Mouse (Mus musculus): ENCODE results near the gene Cd7.
"Not testable (repeated sequence)": the region's sequence is repeated elsewhere in the genome, so short reads cannot be mapped to it uniquely, and the experiment has no call there.

The Cd7 gene

DNA sequence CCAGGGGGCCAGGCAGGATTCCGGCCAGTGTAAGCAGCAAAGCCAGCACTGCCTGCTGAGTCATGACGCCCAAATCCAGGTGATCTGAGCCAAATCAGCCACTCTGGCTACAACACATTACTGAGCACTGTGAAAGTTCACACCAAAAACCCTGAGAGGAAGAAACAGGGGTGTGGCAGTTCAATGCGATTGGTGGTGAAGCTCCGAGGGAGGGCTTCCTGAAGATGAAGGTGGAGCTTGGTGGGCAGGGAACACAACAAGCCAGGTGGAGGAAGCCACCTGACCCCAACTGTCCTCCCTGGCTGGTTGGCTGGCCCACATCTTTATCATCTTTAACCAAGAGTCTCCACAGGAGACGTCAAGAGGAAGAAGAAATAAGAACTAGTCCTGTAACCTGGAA, at the start of gene Cd7:
TSS of gene Cd7 (minus strand) at position 117 of the 400 bp plus-strand sequence.
- peak; percentile 70 for DNase-seq (ENCODE audit: low spot score)

DNA sequence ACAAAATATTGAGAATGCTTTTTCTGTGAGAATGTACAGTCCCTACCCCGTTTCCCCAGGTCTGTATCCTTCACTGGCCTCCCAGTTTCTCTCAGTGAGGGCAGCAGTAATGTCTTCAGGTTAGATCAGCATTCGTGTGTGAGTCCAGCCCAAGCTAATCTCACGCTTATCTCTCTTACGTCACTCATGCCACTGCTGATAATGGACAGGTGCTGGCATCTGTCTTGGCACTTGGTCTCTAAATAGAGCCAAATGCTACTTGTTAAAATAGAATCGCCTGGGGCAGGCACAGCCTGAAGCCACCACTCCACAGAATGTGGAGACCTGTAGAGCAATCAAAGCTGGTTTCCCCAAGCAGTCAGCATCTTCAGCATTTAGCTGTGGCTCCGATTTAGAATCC, 49.8 kb upstream of the Cd7 start:
- DNase-seq (ENCODE audit: low spot score) = no peak

DNA sequence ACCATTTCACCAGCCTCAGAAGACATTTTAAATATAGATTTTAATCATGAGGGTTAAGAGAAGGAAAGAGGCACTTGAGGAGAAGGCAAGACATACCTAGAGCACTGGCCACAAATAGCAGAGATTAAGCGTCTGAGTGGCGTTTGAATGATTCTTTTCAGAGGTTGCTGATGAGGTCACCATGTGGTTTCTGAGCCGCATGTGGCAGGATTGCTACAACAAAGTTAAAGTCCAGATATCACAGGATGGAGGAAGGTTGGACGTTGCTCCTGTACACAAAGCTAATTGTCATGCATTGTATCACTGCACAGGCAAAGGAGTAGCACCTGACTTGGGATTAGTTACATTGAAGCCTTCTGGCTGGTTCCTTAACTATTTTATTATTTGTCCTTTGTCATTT, 47.1 kb upstream of the Cd7 start:
- no peak for DNase-seq (ENCODE audit: low spot score)

DNA sequence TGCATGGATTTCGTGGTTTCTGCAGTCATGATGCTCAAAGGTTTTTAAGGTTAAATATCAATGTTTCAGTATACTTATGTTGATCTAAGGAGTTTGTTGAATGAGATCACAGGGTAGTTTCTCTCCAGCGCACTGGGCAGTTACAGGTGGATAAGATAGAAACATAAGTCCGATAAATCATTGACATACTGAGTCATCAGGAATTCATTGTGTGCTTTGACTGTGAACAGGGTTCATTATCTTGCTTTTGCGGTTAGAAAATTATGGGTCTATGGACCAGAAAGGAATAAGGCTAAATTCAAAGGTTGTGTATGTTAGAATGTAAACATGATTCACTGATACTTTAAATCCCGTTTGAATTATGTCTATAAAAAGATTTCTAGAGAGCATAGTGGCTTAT, 46.0 kb upstream of the Cd7 start:
- DNase-seq (ENCODE audit: low spot score) = no peak

DNA sequence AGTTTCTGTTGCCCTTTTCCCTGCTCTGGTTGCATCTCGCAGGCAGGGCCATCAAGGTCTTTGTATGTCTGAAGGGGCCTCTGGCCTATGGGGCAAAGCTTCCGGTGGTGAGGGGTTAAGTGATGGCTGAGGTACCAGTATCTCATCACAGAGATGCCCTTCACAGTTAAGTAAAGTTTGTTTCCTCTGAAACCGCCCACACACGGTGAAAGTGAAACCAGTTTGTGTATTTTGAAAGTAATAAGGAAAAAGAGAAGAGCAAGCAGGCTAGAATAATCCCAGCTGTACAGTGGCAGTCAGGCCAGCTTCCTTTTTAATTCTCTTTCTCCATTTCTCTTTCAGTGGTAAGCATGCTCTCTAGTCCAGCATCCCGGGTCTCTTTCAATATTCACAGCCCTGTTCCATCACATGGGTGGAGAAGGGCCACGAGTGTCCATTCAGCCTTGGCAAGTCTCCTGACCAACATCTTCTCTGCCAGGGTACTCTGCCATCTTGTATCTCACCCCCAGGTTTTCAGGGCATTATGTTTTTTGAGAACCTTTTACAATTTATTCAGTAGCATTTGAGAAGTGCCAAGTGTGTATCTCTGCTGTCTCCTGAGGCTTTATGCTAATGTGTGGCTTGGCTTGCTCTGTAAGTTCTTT, 43.8 kb upstream of the Cd7 start:
- DNase-seq (ENCODE audit: low spot score) = peak; percentile 68

DNA sequence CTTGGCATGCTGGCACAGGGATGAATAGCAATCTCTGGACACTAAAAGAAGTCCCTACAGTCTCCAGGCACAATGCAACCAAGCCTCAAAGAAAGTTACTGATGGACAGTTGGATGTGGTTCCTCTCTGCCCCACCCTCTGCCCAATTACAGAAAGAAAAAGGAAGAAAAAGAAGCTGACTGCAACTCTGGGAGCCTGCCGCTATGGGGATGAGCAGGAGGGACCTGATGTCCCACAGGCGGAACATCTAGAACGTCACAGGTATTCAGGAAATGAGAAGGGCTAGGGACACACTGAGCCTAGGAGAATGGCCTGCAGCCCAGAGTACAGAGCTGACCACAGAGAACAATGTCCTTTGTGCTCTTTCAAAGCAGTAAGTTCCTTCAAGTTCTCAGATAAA, 43.0 kb upstream of the Cd7 start:
- no peak for DNase-seq (ENCODE audit: low spot score)

DNA sequence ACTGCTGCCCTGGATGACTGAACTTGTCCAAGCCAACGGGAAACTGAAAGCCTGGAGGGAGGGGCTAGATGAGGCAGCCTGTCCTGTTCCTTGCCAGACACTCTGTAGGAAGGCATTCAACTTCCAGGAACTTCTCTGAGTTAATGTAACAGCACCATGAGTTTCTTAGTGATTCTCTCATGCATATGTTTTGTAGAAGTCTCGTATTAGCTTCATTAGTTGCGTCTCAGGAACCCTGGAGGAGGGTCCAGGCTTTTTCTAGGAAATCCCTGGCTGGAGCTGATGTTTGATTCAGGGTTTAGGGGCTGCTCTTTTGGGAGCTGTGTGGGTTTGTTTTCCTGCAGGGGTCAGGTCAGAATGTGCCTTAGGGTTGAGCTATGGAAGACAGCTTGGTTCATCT, 41.9 kb upstream of the Cd7 start, which contains the start of gene Sectm1a:
TSS of gene Sectm1a (minus strand) at position 101 of the 400 bp plus-strand sequence.
- no peak for DNase-seq (ENCODE audit: low spot score)

DNA sequence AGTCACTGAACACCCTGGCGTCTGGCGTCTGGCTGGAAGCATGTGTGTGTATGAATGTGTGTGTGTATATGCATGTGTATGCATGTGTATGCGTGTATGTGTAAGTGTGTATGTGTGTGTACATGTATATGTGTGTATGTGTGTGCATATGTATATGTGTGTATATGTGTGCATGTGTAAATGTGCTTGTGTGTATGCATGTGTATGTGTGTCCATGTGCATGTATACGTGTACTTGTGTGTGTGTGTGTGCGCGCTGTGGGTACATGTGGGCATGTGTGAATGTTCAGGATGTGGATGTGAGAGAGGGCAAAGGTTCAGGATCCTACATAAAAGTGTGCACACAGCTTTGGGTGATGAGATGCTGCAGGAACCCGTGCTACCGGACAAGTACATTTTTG, 41.1 kb upstream of the Cd7 start:
- DNase-seq (ENCODE audit: low spot score) = no peak

DNA sequence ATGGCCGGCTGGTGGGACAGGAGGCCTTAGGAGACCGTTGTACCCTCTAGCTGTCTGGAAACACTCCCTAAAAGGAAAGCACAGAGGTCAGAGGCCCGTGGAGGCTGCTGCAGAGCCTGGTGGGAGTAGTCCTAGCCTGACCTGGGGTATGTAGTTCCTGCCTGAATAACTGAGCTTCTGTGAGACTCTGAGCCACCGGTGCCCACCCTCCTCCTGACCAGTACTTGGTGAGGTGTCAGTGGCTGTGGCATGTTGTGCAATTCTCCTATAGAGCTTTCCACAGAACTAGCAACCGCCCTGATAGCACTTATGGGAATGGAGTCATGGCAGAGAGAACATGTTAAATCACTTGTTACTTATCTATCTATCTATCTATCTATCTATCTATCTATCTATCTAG, 36.4 kb upstream of the Cd7 start:
- DNase-seq (ENCODE audit: low spot score) = no peak

DNA sequence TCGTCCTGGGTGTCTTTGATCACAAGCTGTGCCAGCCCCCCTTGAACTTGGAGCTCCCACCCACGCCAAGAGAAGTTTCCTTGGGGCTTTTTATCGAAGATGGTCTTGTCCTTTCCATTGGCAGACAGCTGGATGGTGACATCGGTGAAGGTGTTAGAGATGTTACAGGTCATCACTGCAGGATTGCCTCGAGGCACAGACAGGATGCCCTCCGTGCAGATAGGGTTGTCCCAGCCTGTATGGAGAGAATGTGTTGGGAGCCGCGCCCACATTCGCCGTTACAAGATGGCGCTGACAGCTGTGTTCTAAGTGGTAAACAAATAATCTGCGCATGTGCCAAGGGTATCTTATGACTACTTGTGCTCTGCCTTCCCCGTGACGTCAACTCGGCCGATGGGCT, 30.4 kb upstream of the Cd7 start:
- not testable (repeated sequence) for DNase-seq (ENCODE audit: low spot score)

DNA sequence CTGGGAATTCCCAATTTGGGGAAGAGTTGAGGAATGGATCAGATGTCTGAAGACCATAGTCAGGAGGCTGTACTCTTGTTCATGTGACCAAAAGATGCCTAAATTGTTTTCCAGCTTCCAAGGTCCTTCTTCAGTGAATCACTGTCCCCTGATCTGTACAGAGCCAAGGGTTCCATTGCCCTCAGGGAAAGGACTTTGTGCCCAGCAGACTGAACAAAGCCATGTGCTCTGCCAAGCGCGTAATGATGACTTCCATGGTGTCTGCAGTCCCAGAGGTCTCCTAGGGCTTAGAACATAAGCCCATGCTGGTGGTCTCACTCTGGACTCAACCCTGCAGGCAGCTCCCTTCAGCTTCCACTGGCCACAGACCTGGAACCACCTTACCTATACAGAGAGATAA, 28.7 kb upstream of the Cd7 start:
- no peak for DNase-seq (ENCODE audit: low spot score)

DNA sequence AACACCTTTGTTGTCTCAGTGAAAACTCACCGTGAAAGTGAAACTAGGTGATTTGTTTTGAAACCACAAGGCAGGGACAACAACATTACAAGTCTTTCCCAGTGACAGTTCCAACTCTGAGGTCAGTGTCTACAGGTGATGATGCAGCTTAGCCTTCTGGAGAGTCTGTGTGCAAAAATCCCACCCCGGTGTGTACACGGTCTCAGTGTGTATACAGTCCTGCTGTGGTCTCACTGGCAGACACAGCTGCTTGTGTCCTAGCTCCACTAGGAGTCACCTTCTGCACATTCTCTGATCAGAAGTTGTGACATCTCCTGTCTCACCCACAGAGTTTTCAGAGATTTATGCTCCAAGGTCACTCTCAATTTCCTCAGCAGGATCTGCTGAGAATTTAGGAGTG, 25.0 kb upstream of the Cd7 start:
- DNase-seq (ENCODE audit: low spot score) = peak; percentile 31

DNA sequence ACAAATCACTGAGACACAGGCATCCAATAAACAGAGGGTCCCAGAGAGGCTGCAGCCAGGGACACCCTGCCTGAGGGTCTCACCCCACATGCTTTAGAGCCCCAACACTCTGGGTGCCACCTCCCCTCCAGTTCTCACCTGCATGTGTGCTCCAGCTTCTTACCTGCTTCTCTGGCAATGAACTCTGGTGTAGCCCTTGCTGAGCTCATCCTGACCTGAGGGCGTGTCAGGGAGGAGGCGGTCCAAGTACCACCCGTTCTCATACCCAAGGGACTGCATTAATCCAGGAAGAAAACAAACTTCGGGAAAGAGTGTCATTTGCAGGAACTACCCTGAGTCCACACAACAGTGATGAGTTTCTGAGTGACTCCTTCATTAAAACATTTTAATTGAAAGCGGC, 24.2 kb upstream of the Cd7 start, which contains the start of gene Sectm1b:
TSS of gene Sectm1b (minus strand) at position 191 of the 400 bp plus-strand sequence.
- no peak for DNase-seq (ENCODE audit: low spot score)

DNA sequence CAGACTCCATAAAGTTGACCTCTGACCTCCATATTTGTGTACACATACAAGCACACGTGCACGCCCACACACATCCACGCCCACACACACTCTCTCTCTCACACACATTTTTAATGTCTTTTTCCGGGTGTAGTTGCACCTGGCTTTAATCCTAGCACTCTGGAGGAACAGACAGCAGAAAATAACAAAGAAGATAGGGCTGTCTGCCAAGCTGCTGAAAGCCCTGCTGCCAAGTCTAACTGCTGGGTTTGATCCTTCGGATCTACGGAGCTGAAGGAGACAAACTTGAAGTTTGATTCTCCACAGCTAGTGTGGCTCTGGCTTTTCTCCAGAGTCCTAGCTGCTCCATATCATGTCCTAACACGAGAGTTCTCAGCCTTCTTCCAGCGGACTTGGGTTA, 22.4 kb upstream of the Cd7 start:
- DNase-seq (ENCODE audit: low spot score) = no peak

DNA sequence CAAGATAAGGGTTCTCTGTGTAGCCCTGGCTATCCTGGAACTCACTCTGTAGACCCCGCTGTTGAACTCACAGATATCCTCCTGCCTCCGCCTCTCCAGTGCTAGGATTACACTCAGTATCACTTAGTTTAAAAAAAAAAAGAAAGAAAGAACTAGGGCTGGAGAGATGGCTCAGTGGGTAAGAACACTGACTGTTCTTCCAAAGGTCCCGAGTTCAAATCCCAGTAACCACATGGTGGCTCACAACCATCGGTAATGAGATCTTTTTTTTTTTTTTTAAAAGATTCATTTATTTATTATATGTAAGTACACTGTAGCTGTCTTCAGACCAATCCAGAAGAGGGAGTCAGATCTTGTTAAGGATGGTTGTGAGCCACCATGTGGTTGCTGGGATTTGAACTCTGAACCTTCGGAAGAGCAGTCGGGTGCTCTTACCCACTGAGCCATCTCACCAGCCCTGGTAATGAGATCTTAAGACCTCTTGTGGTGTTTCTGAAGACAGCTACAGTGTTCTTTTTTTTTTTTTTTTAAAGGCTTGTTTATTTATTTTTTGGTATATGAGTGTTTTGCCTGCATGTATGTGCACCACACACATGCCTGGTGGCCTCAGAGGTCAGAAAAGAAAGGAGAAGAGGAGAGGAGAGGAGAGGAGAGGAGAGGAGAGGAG, 21.3 kb upstream of the Cd7 start:
- DNase-seq (ENCODE audit: low spot score) = not testable (repeated sequence)

DNA sequence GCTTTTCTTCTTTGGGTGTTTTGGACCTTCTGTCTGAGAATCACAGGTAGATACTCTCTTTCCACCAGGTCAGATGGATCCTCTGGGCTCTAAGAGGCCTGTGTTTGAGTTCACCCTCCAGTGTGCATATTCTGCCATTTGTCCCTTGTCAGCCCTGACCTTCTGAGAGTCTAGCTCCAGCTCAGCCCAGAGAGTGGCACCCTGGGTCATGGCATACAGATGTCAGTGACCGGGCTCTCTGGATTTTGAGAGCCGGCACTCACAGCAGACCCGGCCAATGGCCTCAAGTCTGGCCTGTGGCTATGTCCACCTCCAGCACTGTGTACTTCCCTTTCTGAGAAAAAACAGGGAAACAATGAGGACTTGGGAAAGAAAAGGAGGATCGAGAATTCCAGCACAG, 20.3 kb upstream of the Cd7 start:
- DNase-seq (ENCODE audit: low spot score) = no peak

DNA sequence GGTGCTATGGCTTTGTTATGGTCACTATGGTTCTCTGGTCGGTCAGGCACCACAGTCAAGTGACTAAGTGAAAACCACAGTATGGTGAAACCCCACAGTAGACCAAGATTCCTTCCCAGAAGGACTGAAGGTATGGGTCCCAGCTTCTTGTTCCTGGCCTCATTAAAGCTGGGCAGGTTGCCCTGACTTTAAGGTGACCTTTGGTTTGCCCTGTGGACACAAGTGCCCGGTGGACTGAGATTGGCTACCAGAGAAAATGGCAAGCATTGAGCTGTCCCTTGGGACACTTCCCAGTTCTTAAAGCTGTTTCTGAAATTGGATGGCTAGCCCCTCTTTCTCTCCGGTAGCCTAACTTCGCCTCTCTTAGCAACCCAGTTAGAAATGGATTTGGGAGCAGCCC, 19.7 kb upstream of the Cd7 start:
- no peak for DNase-seq (ENCODE audit: low spot score)

DNA sequence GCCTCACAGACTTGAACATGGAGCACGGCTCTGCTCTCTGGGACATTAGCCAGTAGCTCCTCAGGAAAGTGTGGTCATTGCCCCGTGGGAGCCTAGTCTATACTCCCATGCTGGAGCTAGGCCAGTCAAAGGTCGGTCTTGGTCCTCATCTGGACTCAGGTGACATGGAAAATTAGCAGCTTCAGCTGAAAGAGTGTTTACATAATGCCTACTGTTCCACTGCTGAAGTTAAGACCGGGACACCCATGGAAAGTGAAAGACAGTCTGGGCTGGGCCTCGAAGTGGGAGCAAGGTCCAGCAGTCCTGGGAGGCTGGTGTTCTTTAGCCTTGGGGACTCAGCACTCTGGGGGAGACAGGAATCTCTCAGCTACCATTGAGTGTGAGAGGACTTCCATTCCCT, 18.9 kb upstream of the Cd7 start:
- DNase-seq (ENCODE audit: low spot score) = no peak

DNA sequence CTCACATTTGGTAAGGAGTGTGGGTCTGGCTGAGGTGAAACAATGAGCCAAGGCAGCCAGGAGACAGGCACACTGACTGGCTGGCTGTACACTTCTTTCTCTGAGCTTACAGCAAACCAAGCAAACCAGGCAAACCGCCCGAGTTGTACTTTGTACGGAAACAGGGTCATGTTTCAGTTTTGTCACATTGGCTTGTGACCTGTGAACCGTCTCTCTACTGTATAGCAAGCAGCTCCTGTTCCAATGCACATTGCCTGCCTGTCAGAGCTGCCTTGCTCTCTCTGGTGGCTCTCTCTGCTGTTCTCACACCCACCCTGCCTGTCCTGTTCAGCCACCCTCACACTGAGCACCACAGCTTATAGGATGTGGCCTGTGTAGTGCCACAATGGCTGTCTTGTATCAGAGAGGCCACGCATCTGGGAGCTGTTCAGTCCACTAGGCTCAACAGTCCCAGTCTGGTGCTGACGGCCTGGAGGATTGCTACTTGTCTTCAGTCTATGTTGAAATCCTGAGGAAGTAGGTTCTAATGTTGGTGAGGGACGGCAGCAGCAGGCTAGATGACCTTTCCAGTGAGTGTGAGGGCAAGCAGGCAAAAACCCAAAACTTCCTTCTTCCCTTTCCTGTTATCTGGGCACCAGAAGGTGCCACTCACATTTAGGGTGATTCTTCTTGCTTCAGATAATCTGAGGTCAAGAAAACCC, 17.5 kb upstream of the Cd7 start:
- DNase-seq (ENCODE audit: low spot score) = no peak

DNA sequence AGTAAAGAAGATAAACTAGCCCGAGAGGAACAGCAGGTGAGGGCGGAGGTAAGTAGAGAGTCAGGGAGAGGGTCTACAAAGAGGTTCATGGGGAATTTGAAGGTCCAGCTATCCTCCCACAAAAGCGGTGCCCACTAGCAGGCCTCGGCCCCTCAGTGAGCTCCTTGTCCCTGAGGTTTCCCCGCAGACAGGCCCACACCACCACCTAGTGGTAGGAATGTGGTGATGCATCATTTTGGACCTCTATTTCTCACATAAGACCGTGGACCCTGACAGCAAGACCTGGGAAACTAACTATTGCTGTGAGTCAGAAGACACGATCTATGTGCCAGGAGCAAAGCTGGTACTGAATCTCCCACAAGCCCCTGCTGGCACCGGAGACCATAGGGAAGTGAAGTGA, 14.3 kb upstream of the Cd7 start:
- peak; percentile 67 for DNase-seq (ENCODE audit: low spot score)

DNA sequence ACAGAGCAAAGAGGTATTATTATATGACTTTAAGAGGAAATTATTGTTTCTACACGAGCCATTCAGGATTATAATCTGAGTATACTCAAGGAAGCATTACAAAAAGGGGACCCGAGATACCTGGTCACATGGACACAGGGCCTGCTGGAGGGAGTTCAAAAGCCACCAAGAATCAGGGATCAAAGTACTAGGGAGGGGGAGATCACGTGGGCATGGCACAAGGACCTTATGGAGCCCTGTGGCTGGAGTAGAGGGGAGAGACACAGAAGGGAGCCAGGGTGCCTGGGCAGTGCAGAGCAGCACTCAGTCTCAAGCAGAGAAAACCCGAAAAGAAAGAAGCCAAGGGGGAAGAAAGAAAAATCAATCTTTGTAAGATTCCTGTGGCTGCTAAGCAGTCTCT, 13.2 kb upstream of the Cd7 start:
- no peak for DNase-seq (ENCODE audit: low spot score)

DNA sequence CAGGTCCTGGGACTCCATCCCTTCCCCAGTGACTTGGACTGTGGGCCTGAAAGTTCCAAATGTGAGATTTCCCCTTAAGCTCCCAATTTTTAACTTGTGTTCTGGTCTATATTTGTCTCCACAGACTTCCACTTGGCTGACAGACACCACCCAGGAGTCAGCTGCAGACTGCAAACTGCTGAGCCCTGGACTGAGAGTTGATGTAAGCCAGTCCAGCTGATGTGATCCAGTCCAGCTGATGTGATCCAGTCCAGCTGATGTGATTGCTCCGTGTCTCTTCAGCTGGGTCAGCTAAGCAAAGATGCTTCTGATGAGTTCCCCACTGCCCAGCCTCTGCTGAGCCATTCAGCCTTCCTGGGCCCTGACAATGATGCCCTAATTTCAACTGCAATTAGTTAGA, 12.6 kb upstream of the Cd7 start:
- DNase-seq (ENCODE audit: low spot score) = no peak

DNA sequence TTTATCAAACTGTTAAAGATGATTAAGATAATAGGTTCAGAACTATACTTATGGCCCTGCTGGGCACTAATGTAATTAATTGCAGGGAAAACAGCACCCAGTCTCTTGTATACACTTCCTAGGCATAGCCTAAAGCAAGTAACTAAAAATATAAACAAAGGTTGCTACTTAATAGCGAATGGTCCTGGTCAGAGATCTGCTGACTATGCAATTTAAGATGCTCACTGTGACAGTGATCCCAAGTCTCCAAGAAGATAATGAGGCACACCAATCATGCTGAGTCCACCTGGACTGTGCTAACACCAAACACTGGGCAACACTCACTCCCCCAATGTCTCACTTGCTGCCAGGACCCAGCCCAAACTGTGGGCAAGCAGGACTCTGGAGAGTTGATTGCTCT, 10.6 kb upstream of the Cd7 start:
- no peak for DNase-seq (ENCODE audit: low spot score)

Measured in T-cell, adult 2 months (primary cell).